Mouse (Mus musculus): ENCODE results near the gene Mmp19.

The Mmp19 gene

GRCm38 (mm10) chr10:128850339-128850738 lies 59.6 kb downstream of the Mmp19 start:
- no peak for DNase-seq (ENCODE audit: extremely low spot score)
